Mouse (Mus musculus) liver, adult 2 months (tissue): Measurements from ENCODE around the gene Gda. TPM values are rescaled to one million over a fixed set of nuclear protein-coding genes. Genes with fewer than 3 reads are reported as not detected.
A peak's percentile ranks its signal among the peaks of the same experiment; 100 is the strongest.

ENCODE experiments used
- DNase-seq: peaks from one replicate; pipeline ENCODE4 v3.0.0-alpha.2; 2011; ENCODE audit warnings: low read depth, low spot score; ENCODE audit errors: extremely low read depth
- H3K27ac ChIP-seq: fragments of 200-500 bp; replicated peaks from 2 replicates; pipeline ENCODE4 v1.5.1; 2012; ENCODE audit warnings: low read depth, mild to moderate bottlenecking, control low read depth, inconsistent platforms, low read length; ENCODE audit not compliant: insufficient read depth
- H3K27me3 ChIP-seq: fragments of 200-500 bp; 2 replicates; pipeline ENCODE4 v1.6.1; 2012; ENCODE audit warnings: mild to moderate bottlenecking, moderate library complexity, low read length, inconsistent platforms; ENCODE audit not compliant: control insufficient read depth, insufficient read depth
- H3K36me3 ChIP-seq: fragments of 200-500 bp; 2 replicates; pipeline ENCODE4 v1.6.1; 2012; ENCODE audit warnings: low read length, inconsistent platforms; ENCODE audit not compliant: control insufficient read depth, insufficient read depth
- H3K4me1 ChIP-seq: fragments of 200-500 bp; 2 replicates; pipeline ENCODE4 v1.6.1; 2011; ENCODE audit warnings: low read length; ENCODE audit not compliant: control insufficient read depth, insufficient read depth
- H3K4me3 ChIP-seq: fragments of 200-500 bp; 2 replicates; pipeline ENCODE4 v1.5.1; 2011; ENCODE audit warnings: low read depth, mild to moderate bottlenecking, control low read depth, low read length, moderate library complexity; ENCODE audit not compliant: insufficient read depth
- H3K79me2 ChIP-seq: fragments of 200-500 bp; 2 replicates; pipeline ENCODE4 v1.6.1; 2012; ENCODE audit warnings: inconsistent platforms, mild to moderate bottlenecking, low read length, moderate library complexity; ENCODE audit not compliant: control insufficient read depth, insufficient read depth
- H3K9ac ChIP-seq: fragments of 200-500 bp; 2 replicates; pipeline ENCODE4 v1.6.1; 2012; ENCODE audit warnings: low read depth, mild to moderate bottlenecking, control low read depth, inconsistent platforms, low read length
- CTCF ChIP-seq: fragments of 200-500 bp; IDR thresholded peaks from 2 replicates; pipeline ENCODE4 v1.5.1; 2011; ENCODE audit warnings: low read depth, low read length, control low read depth
- POLR2A ChIP-seq: fragments of 200-500 bp; IDR thresholded peaks from 2 replicates; pipeline ENCODE4 v1.6.1; 2011; ENCODE audit warnings: low read length, control low read depth; ENCODE audit not compliant: insufficient read depth; ENCODE audit errors: extremely low read depth
- WGBS: fragments of 180-500 bp; shearing (Covaris S2); methylation state at CpG from one replicate; pipeline ENCODE4 v1.1.7; 2018; 5-methylcytosine and 5-hydroxymethylcytosine counted together
- polyA plus RNA-seq: library from polyadenylated mRNA; depleted of rRNA; stranded (reverse); fragments of >200 nt; gene quantifications from 2 replicates; pipeline ENCODE4 v1.2.3, GENCODE M21; 2012
- total RNA-seq: library from RNA; depleted of rRNA; stranded (reverse); fragments of >200 nt; gene quantifications from 2 replicates; pipeline ENCODE4 v1.2.3, GENCODE M21; 2014

The Gda gene
- total and polyA plus RNA-seq, 2 experiments = 3.8 to 23.5 TPM

DNA sequence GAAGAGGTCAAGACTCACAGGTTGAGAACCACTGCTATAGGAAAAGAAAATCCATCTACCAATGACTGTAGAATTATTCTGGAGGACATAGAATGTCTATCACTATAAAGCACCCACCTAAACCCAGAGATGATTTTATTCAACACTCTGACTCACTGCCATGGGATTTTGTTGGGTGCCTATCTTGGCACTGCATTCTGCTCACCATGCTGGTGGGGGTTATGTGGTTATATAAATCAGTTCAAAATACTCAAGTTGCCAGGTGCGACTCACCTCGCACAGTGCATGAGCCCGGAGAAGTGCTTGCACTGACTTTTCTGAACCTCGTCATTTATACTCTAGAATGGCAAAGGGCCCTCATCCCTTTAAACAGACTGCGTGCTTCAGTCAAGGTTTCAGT lies 94.0 kb downstream of the Gda start:
- Histone ChIP-seq H3K27me3 (no peaks in the 10 kb centered on the region), H3K9ac (no peak overlapping the region), H3K4me3 (no peak overlapping the region), H3K4me1 (no peaks in the 10 kb centered on the region; the same call in 1 of the 2 replicates), H3K79me2 (no peaks in the 10 kb centered on the region), H3K36me3 (no peaks in the 10 kb centered on the region), H3K27ac (no peak overlapping the region)
- no peak for DNase-seq
- no peak for TF ChIP-seq POLR2A
- no peak for TF ChIP-seq CTCF
- 94% methylated on average over 5 of the region's 5 CpGs for WGBS

DNA sequence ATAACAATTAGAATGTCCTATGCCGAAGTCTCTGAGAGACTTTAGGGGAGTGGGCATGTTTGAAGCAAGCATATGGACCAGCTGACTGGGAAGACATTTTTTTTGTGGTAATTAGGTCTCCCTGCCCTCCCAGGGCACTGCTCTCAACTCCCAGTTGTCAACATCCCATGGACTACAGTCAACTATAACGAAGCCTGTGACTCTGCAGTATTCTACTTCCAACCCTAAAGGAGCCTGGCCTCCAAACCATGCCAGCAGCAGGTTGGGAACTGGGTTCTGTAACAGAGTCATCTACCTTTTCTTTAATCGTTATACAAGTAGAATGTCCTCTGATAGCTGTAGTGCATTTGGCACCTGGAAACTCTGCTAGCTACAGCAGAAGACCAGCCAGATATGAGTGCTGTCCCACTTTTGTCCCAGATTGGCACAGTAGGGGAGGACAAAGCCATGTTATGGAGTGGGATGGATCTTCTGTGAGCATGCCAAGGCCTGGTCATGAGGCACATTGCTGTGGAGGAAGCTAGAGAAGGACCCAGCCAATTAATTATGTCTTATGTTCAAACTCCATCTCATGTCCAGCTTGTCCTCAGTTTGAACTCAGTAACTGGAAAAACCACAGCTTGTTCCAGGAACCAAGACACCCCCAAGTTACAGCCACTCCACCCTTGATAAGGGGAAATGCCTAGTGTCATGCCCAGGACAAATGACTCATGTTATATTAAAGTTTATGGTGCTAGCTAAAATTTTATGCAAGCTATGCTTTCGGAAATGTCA lies 96.6 kb downstream of the Gda start:
- Histone ChIP-seq H3K79me2 (no peaks in the 10 kb centered on the region), H3K4me1 (no peaks in the 10 kb centered on the region; the same call in 1 of the 2 replicates), H3K36me3 (no peaks in the 10 kb centered on the region), H3K9ac (no peak overlapping the region), H3K27ac (no peak overlapping the region), H3K4me3 (no peak overlapping the region), H3K27me3 (no peaks in the 10 kb centered on the region)
- WGBS = 84% methylated on average over 4 of the region's 4 CpGs
- TF ChIP-seq CTCF (no peak), POLR2A (no peak)
- DNase-seq = peak; percentile 12

DNA sequence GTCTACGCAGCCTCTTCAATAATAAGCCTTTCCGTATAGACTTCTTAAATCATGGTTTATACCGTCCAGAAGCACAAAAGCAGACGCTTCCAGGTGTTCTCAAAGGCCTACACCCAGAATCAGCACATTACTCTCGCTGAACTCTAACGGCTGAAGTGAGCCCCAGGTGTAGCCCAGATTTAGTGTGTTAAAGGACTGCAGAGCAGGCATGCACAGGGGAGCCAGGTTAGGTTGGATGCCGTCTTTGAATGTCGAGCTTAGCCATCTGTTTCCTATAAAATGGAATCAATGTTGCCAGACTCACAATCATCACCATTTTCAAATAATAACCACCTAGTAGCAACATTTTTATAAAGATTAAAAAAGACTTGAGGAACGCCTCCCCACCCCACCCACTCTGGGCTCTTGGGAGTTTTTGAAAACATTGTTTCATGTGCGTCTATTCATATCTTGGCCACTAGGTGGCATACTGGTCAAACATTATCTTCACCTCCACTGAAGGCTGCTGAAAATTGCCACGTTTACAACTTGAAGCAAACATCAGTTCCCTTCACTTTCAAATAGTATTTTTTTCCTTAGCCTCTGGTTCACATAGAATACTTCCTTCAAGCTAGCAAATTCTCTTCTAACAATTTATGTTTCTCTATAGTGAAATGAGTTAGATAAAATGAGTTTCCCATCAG lies 100.0 kb downstream of the Gda start:
- 49% methylated on average over 11 of the region's 11 CpGs for WGBS

DNA sequence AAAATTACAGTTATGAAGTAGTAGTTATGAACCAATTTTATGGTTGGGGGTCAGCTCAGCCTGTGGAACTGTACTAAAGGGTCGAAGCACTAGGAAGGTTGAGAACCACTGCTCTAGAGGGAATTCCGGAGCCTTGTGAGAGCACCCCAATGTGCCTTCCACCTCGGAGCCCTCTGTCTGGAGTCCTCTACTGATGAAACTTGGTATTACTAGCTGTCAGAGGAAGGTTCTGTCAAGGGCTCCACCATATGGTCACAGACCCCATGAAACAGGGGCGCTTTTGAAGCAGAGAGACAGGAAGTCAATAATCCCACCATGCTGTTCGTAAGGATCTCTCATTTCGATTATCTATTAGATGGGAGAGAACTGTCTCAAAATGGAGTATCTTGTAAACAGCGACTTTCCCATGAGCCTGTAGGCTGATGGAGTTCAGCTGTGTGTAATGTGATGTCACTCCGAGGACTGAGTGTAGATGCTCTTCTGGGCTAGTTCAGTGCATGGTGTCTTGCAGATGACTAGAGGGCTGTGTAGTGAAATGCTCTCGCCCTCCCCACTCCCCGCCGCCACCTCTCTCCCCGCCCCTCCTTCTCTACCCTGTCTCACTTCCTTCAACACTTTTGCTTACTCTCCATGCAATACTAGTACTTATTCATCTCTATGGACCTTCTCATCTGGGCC lies 100.7 kb downstream of the Gda start:
- WGBS = 78% methylated on average over 12 of the region's 12 CpGs
- no peak overlapping the region for H3K4me3 ChIP-seq
- no peaks in the 10 kb centered on the region; the same call in 1 of the 2 replicates for H3K4me1 ChIP-seq
- no peaks in the 10 kb centered on the region for H3K36me3 ChIP-seq
- no peaks in the 10 kb centered on the region for H3K27me3 ChIP-seq
- no peaks in the 10 kb centered on the region for H3K79me2 ChIP-seq
- peak; percentile 12; the same call in 1 of the 2 replicates for TF ChIP-seq CTCF
- no peak for TF ChIP-seq POLR2A
- H3K9ac ChIP-seq = no peak overlapping the region
- no peak overlapping the region for H3K27ac ChIP-seq
- DNase-seq = no peak

More for the DNA sequence above, 100.0 kb downstream of the Gda start:
- H3K4me1 ChIP-seq = no peaks in the 10 kb centered on the region; the same call in 1 of the 2 replicates
- no peaks in the 10 kb centered on the region for H3K36me3 ChIP-seq
- H3K27me3 ChIP-seq = no peaks in the 10 kb centered on the region
- DNase-seq = peak; percentile 48
- TF ChIP-seq CTCF (no peak), POLR2A (no peak)
- no peak overlapping the region for H3K9ac ChIP-seq
- H3K27ac ChIP-seq = no peak overlapping the region
- H3K79me2 ChIP-seq = no peaks in the 10 kb centered on the region
- H3K4me3 ChIP-seq = no peak overlapping the region

DNA sequence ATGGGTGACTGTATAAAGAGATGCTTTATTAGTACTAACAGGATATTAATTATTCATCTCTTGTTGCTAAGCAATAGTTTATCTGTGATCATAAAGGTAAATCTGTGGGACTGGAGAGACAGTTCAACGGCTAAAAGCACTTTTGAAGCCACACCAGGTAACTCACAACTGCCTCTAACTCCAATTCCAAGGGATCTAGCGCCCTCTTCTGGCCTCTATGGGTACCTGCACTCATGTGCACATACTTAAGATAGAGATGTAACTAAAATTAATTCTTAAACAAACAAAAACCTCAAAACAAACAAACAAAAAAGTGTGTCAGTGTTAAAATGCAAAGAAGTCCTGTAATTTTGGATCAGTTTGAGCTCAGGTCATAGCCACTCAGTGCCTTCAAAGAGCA lies 101.9 kb downstream of the Gda start:
- no peak overlapping the region for H3K27ac ChIP-seq
- H3K4me3 ChIP-seq = no peak overlapping the region
- TF ChIP-seq CTCF = peak; percentile 34; the same call in 1 of the 2 replicates
- no peak for TF ChIP-seq POLR2A
- DNase-seq = peak; percentile 21
- no peak overlapping the region for H3K9ac ChIP-seq
- no peaks in the 10 kb centered on the region for H3K4me1 ChIP-seq
- H3K36me3 ChIP-seq = no peaks in the 10 kb centered on the region
- H3K79me2 ChIP-seq = no peaks in the 10 kb centered on the region
- H3K27me3 ChIP-seq = no peaks in the 10 kb centered on the region
- WGBS = 49% methylated on average over 2 of the region's 2 CpGs
